ENCODE assay signal across 19 mouse cellular contexts in the genomic region with DNA sequence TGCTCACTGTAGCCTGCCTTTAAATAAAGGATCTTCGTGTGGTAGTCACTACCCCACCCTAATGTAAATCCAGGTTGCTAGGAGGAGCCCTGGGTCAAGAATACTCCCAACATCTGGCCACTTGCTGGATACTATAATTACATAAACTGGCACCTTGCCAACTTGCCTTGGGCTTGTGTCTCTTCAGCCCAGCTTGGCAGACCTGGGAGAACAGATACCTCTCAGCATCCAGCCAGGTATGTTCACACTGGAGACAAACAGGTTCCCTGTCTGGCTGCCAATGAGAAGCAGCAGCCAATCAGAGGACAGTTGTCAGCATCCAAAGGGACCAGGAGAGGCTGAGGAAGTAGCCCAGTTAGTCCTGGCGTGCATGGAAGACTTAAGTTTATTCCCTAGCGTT.
"Had no signal": no experiment of that assay in that cellular context is flagged by ENCODE, and none has a peak within 500 bp of the region (broad histone marks: within the 10 kb centered on the region; RNA-seq: fewer than 3 reads in every experiment).

No protein-coding gene starts in this region.

- H3K27me3 ChIP-seq: liver, embryonic 13.5 days; midbrain, embryonic 15.5 days; neural tube, embryonic 12.5 days; neural tube, embryonic 15.5 days had no signal

- H3K9ac ChIP-seq: liver, embryonic 13.5 days; midbrain, embryonic 15.5 days; neural tube, embryonic 12.5 days; neural tube, embryonic 15.5 days had no signal

- H3K9me3 ChIP-seq: liver, embryonic 13.5 days; megakaryocyte, embryonic 14.5 days; midbrain, embryonic 15.5 days; neural tube, embryonic 12.5 days; neural tube, embryonic 15.5 days had no signal

- ATAC-seq: lung, postnatal 0 days; midbrain, embryonic 15.5 days had no signal

- H3K4me1 ChIP-seq: megakaryocyte, embryonic 14.5 days had no signal

- H3K27ac ChIP-seq: kidney, postnatal 0 days; left cerebral cortex, adult 2 months; liver, embryonic 13.5 days; midbrain, embryonic 15.5 days; neural tube, embryonic 12.5 days; neural tube, embryonic 15.5 days; stomach, postnatal 0 days had no signal

- H3K4me3 ChIP-seq: left cerebral cortex, adult 2 months; liver, embryonic 13.5 days; megakaryocyte, embryonic 14.5 days; midbrain, embryonic 15.5 days; neural tube, embryonic 12.5 days; neural tube, embryonic 15.5 days had no signal

- H3K4me2 ChIP-seq: liver, embryonic 13.5 days; midbrain, embryonic 11.5 days; midbrain, embryonic 15.5 days; neural tube, embryonic 12.5 days; neural tube, embryonic 15.5 days had no signal

- DNase-seq: kidney, postnatal 25 days; layer of hippocampus, postnatal 36 days; liver, embryonic 13.5 days; lung, adult 2 months; right cerebral cortex, adult 18-20 months; right cerebral cortex, postnatal 14 days; right cerebral cortex, postnatal 4 days; thymus, adult 2 months; thymus, postnatal 14 days; thymus, postnatal 4 days had no signal

- H3K36me3 ChIP-seq: liver, embryonic 13.5 days; midbrain, embryonic 15.5 days; neural tube, embryonic 12.5 days; neural tube, embryonic 15.5 days had no signal
